Mouse (Mus musculus): ENCODE measurements around the gene Arhgap31. TPM values are rescaled to one million over a fixed set of nuclear protein-coding genes. Genes with fewer than 3 reads are reported as not detected.
A peak's percentile ranks its signal among the peaks of the same experiment; 100 is the strongest.

Arhgap31 gene
- total RNA-seq, 2 experiments from 2014 or later = 14.7 to 17.8 TPM

DNA sequence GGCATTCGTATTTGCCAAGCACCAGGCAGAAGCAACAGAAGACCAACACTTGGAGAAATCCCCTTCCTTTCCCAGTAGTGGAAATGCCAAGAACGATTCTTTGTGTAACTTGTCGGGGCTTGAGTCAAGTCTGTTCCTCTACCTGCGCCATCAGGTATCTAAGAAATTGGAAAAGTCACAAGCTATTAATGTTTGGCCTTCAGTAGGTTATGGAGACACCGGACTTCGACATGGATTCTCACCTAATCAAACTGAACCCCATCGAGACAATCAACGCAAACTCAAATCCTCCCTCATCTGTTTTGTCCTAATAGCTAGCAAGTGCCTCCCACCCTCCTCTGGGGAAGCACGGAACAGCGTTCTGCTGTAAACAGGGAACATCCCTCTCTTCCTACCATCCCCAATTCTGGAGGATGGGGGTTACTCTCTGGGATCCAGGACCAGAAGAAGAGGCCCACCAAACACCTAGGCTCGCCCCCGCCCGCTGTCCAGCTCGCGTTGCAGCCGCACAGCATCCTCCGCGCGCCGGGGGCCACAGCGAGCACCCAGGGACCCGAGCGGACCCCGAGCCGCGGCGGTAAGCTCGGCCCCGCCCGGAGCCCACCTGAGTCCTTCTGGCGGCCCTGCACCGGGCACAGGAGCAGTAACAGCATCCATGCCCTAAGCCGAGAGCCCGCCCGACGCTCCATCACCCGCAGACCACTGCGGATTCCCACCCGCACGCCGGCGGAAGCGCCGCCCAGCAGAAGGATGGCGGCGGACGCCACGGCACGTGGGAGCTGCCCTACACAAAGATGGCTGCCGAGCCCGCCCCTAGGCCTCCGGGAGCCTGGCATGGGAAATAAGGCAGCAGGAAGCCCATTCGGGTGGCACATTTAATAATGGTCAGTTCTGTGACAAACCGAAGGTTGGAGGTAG lies 163.3 kb downstream of the Arhgap31 start, which contains the start of gene Poglut1:
TSS of gene Poglut1 (minus strand) at position 780 of the 918 bp plus-strand sequence.
- peak; percentile 83 to 85 for DNase-seq (ENCODE audit: low spot score in 2 of 2)

Other genes with a start within 250 kb of the Arhgap31 start
- gene Timmdc1, start 190.6 kb downstream of the Arhgap31 start, total RNA-seq (2021) = 10 to 100 TPM; 33.9 to 36.2 TPM
- 10 to 100 TPM; 43.4 TPM for gene Poglut1, start 163.0 kb downstream of the Arhgap31 start, total RNA-seq (2021)
- gene Tmem39a, start 154.6 kb downstream of the Arhgap31 start, total RNA-seq (2021) = 10 to 100 TPM; 20.8 to 21.0 TPM
- 10 to 100 TPM; 21.5 to 23.0 TPM for gene B4galt4, start 29.0 kb upstream of the Arhgap31 start, total RNA-seq (2021)
- 1 to 10 TPM; 2.2 to 3.0 TPM for gene Upk1b, start 87.1 kb upstream of the Arhgap31 start, total RNA-seq (2021)
- gene 4930435E12Rik, start 115.5 kb upstream of the Arhgap31 start, total RNA-seq (2021) = not detected
- 10 to 100 TPM; 39.0 to 41.5 TPM for gene Igsf11, start 179.4 kb upstream of the Arhgap31 start, total RNA-seq (2021)